Mouse (Mus musculus): ENCODE results near the gene Majin.

- TF ChIP-seq CTCF (IDR thresholded peaks at IDR 0.05; ENCODE audit: borderline replicate concordance, insufficient read depth, low read depth, low read length) (no peak), POLR2A (IDR thresholded peaks at IDR 0.05; ENCODE audit: borderline replicate concordance, insufficient read depth, low read length) (peak; percentile 62; the same call in 1 of the 2 replicates)
These were observed 51.2 kb downstream of the Majin start, which contains the start of gene Ppp2r5b for GRCm38 (mm10) chr19:6235084-6236052.
